Mouse (Mus musculus) hindlimb bud, embryonic 11.5 days (tissue): ENCODE data around the gene Perp.

ENCODE experiments used
- DNase-seq: peaks from one replicate; pipeline ENCODE4 v3.0.0-alpha.2; 2012; ENCODE audit warnings: low read depth, low spot score; ENCODE audit errors: extremely low spot score

The Perp gene

GRCm38 (mm10) chr10:18844441-18845286, at the start of gene Perp:
Gene Perp, plus strand, starts transcription at chr10:18845020.
- no peak for DNase-seq

- DNase-seq = no peak
Measured at GRCm38 (mm10) chr10:18811751-18812150, 33.1 kb upstream of the Perp start.

- DNase-seq = no peak
Measured at GRCm38 (mm10) chr10:18816560-18816959, 28.3 kb upstream of the Perp start.

- DNase-seq = no peak
Measured at GRCm38 (mm10) chr10:18825143-18825542, 19.7 kb upstream of the Perp start.

- DNase-seq = no peak
Measured at GRCm38 (mm10) chr10:18826107-18826506, 18.7 kb upstream of the Perp start.

- no peak for DNase-seq
Measured at GRCm38 (mm10) chr10:18827936-18828335, 16.9 kb upstream of the Perp start.

- DNase-seq = no peak
Measured at GRCm38 (mm10) chr10:18830359-18830758, 14.5 kb upstream of the Perp start.

GRCm38 (mm10) chr10:18831823-18832222, 13.0 kb upstream of the Perp start:
- DNase-seq = no peak

- no peak for DNase-seq
Measured at GRCm38 (mm10) chr10:18834389-18834788, 10.4 kb upstream of the Perp start.

GRCm38 (mm10) chr10:18835684-18836479, 8.9 kb upstream of the Perp start:
- DNase-seq = no peak

GRCm38 (mm10) chr10:18839530-18839929, 5.3 kb upstream of the Perp start:
- DNase-seq = no peak

- no peak for DNase-seq
Measured at GRCm38 (mm10) chr10:18840736-18841135, 4.1 kb upstream of the Perp start.

GRCm38 (mm10) chr10:18845287-18845662, 455 bp downstream of the Perp start:
- DNase-seq = no peak

GRCm38 (mm10) chr10:18845711-18846110, 891 bp downstream of the Perp start:
- DNase-seq = no peak

- no peak for DNase-seq
Measured at GRCm38 (mm10) chr10:18846474-18847264, 1.8 kb downstream of the Perp start.

- DNase-seq = no peak
Measured at GRCm38 (mm10) chr10:18850177-18850576, 5.4 kb downstream of the Perp start.

- DNase-seq = no peak
Measured at GRCm38 (mm10) chr10:18853417-18853816, 8.6 kb downstream of the Perp start.

- no peak for DNase-seq
Measured at GRCm38 (mm10) chr10:18857244-18857643, 12.4 kb downstream of the Perp start.

GRCm38 (mm10) chr10:18859632-18860031, 14.8 kb downstream of the Perp start:
- DNase-seq = no peak

GRCm38 (mm10) chr10:18860119-18860824, 15.5 kb downstream of the Perp start:
- no peak for DNase-seq

- no peak for DNase-seq
Measured at GRCm38 (mm10) chr10:18860831-18861230, 16.0 kb downstream of the Perp start.
